Mouse (Mus musculus): Measurements from ENCODE around the gene Stk32c. TPM values are rescaled to one million over a fixed set of nuclear protein-coding genes. Genes with fewer than 3 reads are reported as not detected.
A peak's percentile ranks its signal among the peaks of the same experiment; 100 is the strongest.

Gene Stk32c
- polyA plus RNA-seq, 1 experiment from 2014 or later: 0.46 TPM

DNA sequence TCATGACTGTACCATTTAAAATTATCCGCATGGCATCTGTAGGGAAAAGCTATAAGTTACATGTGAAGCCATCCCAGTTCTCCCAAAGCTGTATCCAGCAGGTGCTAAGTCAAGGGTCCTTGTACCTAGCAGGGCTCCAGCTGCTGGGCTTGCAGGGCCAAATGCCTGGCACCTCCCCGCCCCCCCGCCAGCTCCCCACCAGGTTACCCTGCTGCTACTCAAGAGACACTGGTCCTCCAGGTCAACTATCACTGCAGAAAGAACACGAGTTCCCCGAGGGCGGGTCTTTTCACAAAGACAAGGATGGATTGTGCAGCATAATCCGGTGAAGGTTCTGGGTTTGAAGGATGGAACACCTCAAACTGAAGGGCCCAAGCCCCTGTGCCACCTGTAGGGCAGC is 25.8 kb downstream of the Stk32c start:
- Histone ChIP-seq H3K4me2 (peak overlapping the region; percentile 93), H3K27ac (no peak overlapping the region), H3K27me3 (peaks cover 58% of the 10 kb centered on the region), H3K9ac (0 out of 2 replicates have a peak overlapping the region, but pooled peaks have one; percentile 64), H3K4me3 (replicated peaks) (peak overlapping the region; percentile 72), H3K4me1 (peaks cover 8% of the 10 kb centered on the region), H3K9me3 (no peaks in the 10 kb centered on the region), H3K36me3 (replicated peaks) (no peaks in the 10 kb centered on the region)
- ATAC-seq (ENCODE audit: low FRiP score): no peak
- 34% methylated on average over 7 of the region's 7 CpGs for WGBS

DNA sequence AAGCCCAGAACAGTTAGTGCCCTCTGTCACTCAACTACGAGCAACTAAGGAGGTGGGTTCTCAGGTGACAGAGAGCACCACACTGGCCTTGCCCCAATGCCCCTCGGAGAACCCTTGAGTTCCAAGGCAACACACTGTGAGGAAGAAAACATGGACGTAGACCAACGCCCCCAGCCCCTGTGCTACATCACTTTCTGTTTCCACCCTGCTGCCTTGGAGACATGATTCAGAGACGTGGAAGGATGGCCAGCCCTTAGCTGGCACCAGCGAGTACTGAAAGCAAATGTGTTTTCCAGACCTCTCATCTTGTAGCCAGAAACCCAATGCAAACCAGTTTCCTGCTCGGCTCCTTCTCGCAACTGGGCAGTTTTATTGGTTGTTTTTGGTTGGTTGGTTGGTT is 26.7 kb downstream of the Stk32c start:
- no peak overlapping the region for H3K4me3 ChIP-seq (replicated peaks)
- H3K9me3 ChIP-seq: no peaks in the 10 kb centered on the region
- 79% methylated on average over 8 of the region's 8 CpGs for WGBS
- no peak for ATAC-seq (ENCODE audit: low FRiP score)
- peaks cover 53% of the 10 kb centered on the region for H3K27me3 ChIP-seq
- H3K4me2 ChIP-seq: no peak overlapping the region
- peaks cover 8% of the 10 kb centered on the region for H3K4me1 ChIP-seq
- H3K9ac ChIP-seq: no peak overlapping the region
- no peaks in the 10 kb centered on the region for H3K36me3 ChIP-seq (replicated peaks)
- no peak overlapping the region for H3K27ac ChIP-seq

DNA sequence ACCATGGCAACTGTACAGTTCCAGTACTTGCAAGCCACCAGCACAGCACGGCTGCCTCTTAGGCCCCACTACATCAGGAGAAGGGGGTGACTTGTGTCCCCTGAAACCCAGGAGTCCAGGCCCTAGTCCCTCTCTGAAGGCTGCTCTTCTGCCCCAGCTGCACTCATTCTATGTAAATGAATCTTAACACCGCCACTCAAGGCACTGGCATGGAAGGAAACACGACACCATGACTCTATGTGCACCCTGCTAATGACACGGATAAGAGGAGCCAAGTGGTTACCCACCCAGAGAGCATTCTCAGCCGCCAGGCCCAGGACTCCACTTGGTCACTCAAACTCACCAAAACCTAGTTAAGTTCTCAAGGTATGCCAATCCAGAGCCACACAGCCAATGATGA is 27.1 kb downstream of the Stk32c start:
- Histone ChIP-seq H3K4me3 (replicated peaks) (no peak overlapping the region), H3K9me3 (no peaks in the 10 kb centered on the region), H3K9ac (no peak overlapping the region), H3K36me3 (replicated peaks) (no peaks in the 10 kb centered on the region), H3K4me1 (peaks cover 8% of the 10 kb centered on the region), H3K27me3 (peaks cover 51% of the 10 kb centered on the region), H3K27ac (no peak overlapping the region), H3K4me2 (no peak overlapping the region)
- ATAC-seq (ENCODE audit: low FRiP score): no peak
- WGBS: 53% methylated on average over 5 of the region's 5 CpGs

GRCm38 (mm10) chr7:139184846-139185245 is 28.3 kb downstream of the Stk32c start:
- no peak overlapping the region for H3K9ac ChIP-seq
- WGBS: 91% methylated on average over 7 of the region's 7 CpGs
- H3K4me1 ChIP-seq: peaks cover 8% of the 10 kb centered on the region
- H3K4me3 ChIP-seq (replicated peaks): no peak overlapping the region
- no peak overlapping the region for H3K27ac ChIP-seq
- no peak for ATAC-seq (ENCODE audit: low FRiP score)
- H3K4me2 ChIP-seq: no peak overlapping the region
- peaks cover 41% of the 10 kb centered on the region for H3K27me3 ChIP-seq
- H3K36me3 ChIP-seq (replicated peaks): no peaks in the 10 kb centered on the region
- no peaks in the 10 kb centered on the region for H3K9me3 ChIP-seq

- Histone ChIP-seq H3K9me3 (no peaks in the 10 kb centered on the region), H3K27me3 (peaks cover 39% of the 10 kb centered on the region), H3K4me2 (no peak overlapping the region), H3K27ac (no peak overlapping the region), H3K36me3 (replicated peaks) (no peaks in the 10 kb centered on the region), H3K4me1 (peaks cover 8% of the 10 kb centered on the region), H3K9ac (no peak overlapping the region), H3K4me3 (replicated peaks) (no peak overlapping the region)
- 84% methylated on average over 4 of the region's 4 CpGs for WGBS
- ATAC-seq (ENCODE audit: low FRiP score): no peak
Observed at GRCm38 (mm10) chr7:139184396-139184795, 28.7 kb downstream of the Stk32c start.

DNA sequence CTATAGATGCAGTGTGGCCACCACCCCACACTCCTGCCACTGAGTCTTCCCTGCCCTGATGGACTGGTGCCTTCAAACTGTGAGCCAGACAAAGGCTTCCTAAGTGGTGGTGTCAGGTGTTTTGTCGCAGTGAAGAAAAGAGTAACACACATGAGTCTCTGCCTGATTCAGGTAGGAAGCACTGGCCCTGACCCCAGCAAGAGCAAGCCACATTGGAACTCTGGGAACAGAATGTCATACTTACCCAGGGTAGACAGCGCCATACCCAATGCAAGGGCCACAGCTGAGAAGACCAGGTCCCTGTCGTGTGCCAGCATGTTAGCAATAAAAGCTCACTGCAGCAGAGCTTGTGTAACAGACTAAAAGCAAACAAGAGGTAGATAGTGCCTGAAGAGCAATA is 33.0 kb downstream of the Stk32c start:
- Histone ChIP-seq H3K9ac (no peak overlapping the region), H3K27me3 (peaks cover 6% of the 10 kb centered on the region; the same call in 1 of the 2 replicates), H3K4me3 (replicated peaks) (no peak overlapping the region), H3K27ac (no peak overlapping the region), H3K4me2 (no peak overlapping the region), H3K4me1 (no peaks in the 10 kb centered on the region), H3K9me3 (no peaks in the 10 kb centered on the region), H3K36me3 (replicated peaks) (no peaks in the 10 kb centered on the region)
- ATAC-seq (ENCODE audit: low FRiP score): no peak
- 94% methylated on average over 3 of the region's 3 CpGs for whole genome bisulfite sequencing

DNA sequence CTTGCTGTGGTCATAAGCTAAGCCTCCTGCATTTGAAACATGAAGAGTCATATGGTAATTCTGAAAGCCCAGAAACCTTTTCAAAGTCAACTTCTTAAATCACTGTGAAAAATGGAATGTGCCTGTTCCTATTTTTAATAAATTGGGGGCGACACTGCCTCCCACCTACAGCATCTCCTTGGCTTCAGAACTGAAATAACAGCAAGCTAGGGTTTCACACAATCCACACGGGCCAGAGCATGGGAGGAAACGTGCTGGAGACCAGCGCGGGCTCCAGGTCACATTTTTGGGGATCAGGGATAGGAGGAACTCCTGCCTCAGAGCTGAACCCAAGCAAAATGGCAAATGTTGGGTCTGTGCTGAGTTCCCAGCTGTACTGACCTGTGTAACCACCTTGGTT is 33.8 kb downstream of the Stk32c start:
- ATAC-seq (ENCODE audit: low FRiP score): no peak
- H3K4me1 ChIP-seq: no peaks in the 10 kb centered on the region
- no peaks in the 10 kb centered on the region for H3K9me3 ChIP-seq
- H3K9ac ChIP-seq: no peak overlapping the region
- no peak overlapping the region for H3K27ac ChIP-seq
- H3K4me3 ChIP-seq (replicated peaks): no peak overlapping the region
- no peaks in the 10 kb centered on the region; the same call in 1 of the 2 replicates for H3K27me3 ChIP-seq
- WGBS: 87% methylated on average over 5 of the region's 5 CpGs
- H3K4me2 ChIP-seq: no peak overlapping the region
- H3K36me3 ChIP-seq (replicated peaks): no peaks in the 10 kb centered on the region

- Histone ChIP-seq H3K36me3 (replicated peaks) (no peaks in the 10 kb centered on the region), H3K4me2 (no peak overlapping the region), H3K9ac (no peak overlapping the region), H3K27me3 (no peaks in the 10 kb centered on the region), H3K9me3 (peaks cover 8% of the 10 kb centered on the region; the same call in 1 of the 2 replicates), H3K4me1 (no peaks in the 10 kb centered on the region), H3K27ac (no peak overlapping the region), H3K4me3 (replicated peaks) (no peak overlapping the region)
- ATAC-seq (ENCODE audit: low FRiP score): no peak
- WGBS: 66% methylated on average over 4 of the region's 4 CpGs
Observed at GRCm38 (mm10) chr7:139169143-139169542, 44.0 kb downstream of the Stk32c start.

DNA sequence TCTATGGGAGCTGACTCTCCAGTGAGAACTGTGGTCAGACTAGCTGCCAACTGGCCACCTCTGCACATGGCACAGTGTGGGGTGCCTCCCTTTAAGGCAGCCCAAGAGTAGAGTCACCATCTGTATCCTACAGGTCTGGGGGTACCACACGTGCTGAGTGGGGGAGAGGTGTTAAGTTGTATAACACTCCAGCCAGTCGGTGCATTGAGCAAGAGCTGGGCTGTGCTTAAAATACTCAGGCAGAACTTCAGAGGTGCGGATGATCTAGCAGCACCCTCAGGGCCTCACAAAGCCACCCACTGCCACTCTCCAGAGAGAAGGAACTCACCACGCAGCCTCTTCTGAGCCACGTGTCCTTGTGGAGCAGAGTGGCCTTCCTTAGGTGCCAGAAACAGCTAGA is 48.7 kb downstream of the Stk32c start:
- Histone ChIP-seq H3K27ac (no peak overlapping the region), H3K4me3 (replicated peaks) (no peak overlapping the region), H3K4me2 (no peak overlapping the region), H3K9me3 (peaks cover 8% of the 10 kb centered on the region; the same call in 1 of the 2 replicates), H3K9ac (no peak overlapping the region), H3K4me1 (no peaks in the 10 kb centered on the region), H3K36me3 (replicated peaks) (no peaks in the 10 kb centered on the region), H3K27me3 (no peaks in the 10 kb centered on the region)
- no peak for ATAC-seq (ENCODE audit: low FRiP score)
- WGBS: 82% methylated on average over 5 of the region's 5 CpGs

- H3K27ac ChIP-seq: no peak overlapping the region
- 71% methylated on average over 5 of the region's 5 CpGs for WGBS
- H3K4me1 ChIP-seq: peaks cover 14% of the 10 kb centered on the region
- 0 out of 2 replicates have a peak, but pooled peaks have one; percentile 41 for ATAC-seq (ENCODE audit: low FRiP score)
- no peaks in the 10 kb centered on the region for H3K9me3 ChIP-seq
- H3K9ac ChIP-seq: no peak overlapping the region
- no peak overlapping the region for H3K4me3 ChIP-seq (replicated peaks)
- H3K27me3 ChIP-seq: peaks cover 15% of the 10 kb centered on the region; the same call in 1 of the 2 replicates
- no peak overlapping the region for H3K4me2 ChIP-seq
- no peaks in the 10 kb centered on the region for H3K36me3 ChIP-seq (replicated peaks)
Observed at GRCm38 (mm10) chr7:139158956-139159355, 54.2 kb downstream of the Stk32c start.

DNA sequence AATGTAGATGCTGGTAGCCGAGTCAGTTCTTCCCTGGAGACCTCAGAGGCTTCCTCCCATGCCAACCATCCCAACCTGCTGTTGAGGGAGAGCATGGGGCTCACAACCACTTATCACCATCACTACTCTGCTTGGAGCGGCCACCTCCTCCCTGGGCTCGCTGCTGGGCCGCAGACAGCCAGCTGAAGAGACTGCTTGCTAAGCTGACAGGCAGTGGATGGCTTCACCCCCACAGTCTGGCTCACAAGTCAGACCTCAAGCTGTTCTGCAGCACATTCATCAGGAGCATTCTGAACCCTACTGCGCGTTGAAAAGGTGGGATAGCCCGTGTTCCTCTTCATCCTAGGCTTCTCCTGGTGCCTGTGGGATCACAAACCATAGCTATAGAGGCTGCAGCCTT is 54.6 kb downstream of the Stk32c start:
- no peaks in the 10 kb centered on the region for H3K36me3 ChIP-seq (replicated peaks)
- H3K4me2 ChIP-seq: no peak overlapping the region
- ATAC-seq (ENCODE audit: low FRiP score): no peak
- no peak overlapping the region for H3K27ac ChIP-seq
- no peak overlapping the region for H3K9ac ChIP-seq
- H3K9me3 ChIP-seq: no peaks in the 10 kb centered on the region
- H3K27me3 ChIP-seq: peaks cover 17% of the 10 kb centered on the region; the same call in 1 of the 2 replicates
- H3K4me3 ChIP-seq (replicated peaks): no peak overlapping the region
- peaks cover 14% of the 10 kb centered on the region for H3K4me1 ChIP-seq
- 82% methylated on average over 7 of the region's 7 CpGs for WGBS

DNA sequence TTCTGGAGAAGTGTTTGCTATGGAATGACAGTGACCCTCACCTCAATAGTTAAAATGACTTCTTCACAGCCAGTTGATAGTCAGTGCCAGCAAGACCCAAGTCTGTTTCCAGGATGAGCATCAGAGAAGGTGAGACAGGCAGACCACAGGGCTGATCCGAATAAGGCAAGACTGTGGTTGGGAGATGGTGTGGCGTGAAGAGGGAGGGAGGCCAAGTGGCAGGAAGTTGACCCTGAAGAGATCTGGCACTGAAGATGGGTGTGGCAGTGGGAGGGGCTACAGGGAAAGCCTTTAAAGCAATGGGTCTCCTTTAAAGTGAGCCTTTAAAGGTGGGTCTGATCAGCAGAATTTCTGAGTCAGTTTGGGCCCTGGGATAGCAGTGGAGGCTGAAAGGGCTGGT is 55.6 kb downstream of the Stk32c start:
- no peaks in the 10 kb centered on the region for H3K9me3 ChIP-seq
- peaks cover 14% of the 10 kb centered on the region for H3K4me1 ChIP-seq
- H3K4me2 ChIP-seq: no peak overlapping the region
- no peak overlapping the region for H3K9ac ChIP-seq
- H3K36me3 ChIP-seq (replicated peaks): no peaks in the 10 kb centered on the region
- H3K27ac ChIP-seq: no peak overlapping the region
- no peak overlapping the region for H3K4me3 ChIP-seq (replicated peaks)
- 80% methylated on average over 2 of the region's 2 CpGs for WGBS
- peaks cover 24% of the 10 kb centered on the region; the same call in 1 of the 2 replicates for H3K27me3 ChIP-seq
- no peak for ATAC-seq (ENCODE audit: low FRiP score)

DNA sequence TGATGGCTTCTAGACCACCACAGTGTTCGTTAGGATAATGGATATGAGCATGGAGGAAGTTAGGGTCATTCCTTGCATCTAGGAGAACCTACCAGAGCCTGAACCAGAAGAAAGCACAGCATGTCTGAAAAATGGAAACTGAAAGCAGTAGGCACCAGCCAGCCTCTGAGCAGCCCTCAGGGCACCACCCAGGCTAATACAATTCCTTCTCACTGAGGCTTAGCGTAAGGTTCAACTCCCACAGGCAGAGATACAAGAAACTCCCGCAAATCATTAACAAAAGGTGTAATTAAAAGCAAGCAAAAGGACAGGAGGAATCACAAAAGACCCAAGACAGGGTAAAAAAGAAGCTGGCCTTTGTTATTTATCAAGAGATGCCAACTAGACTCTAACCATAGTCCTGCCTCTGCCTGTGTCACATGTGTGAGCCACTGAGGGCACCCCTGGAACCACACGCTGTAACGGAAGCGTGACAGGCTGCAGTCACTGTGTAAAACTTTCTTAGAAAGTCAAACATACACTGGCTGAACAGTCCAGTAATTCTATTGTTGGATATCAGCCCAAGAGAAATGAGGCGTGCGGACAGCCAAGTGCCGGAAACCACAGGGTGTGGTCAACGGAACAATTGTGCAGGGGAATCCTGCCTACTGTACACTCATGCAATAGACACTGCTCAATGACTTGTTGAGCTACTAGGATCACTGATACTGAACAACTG is 56.6 kb downstream of the Stk32c start:
- H3K9me3 ChIP-seq: no peaks in the 10 kb centered on the region
- 58% methylated on average over 10 of the region's 10 CpGs for WGBS
- no peak overlapping the region for H3K27ac ChIP-seq
- H3K9ac ChIP-seq: no peak overlapping the region
- H3K27me3 ChIP-seq: peaks cover 24% of the 10 kb centered on the region; the same call in 1 of the 2 replicates
- H3K36me3 ChIP-seq (replicated peaks): no peaks in the 10 kb centered on the region
- ATAC-seq (ENCODE audit: low FRiP score): no peak
- no peak overlapping the region for H3K4me3 ChIP-seq (replicated peaks)
- H3K4me1 ChIP-seq: peaks cover 16% of the 10 kb centered on the region
- no peak overlapping the region for H3K4me2 ChIP-seq

Measured in forebrain, embryonic 12.5 days (tissue).